Mouse (Mus musculus): ENCODE results near the gene Bfsp1. TPM values are rescaled to one million over a fixed set of nuclear protein-coding genes. Genes with fewer than 3 reads are reported as not detected.

Bfsp1 gene
- 2.8 and 3.5 TPM in 2 replicates for polyA plus RNA-seq (2015; fragmentation: Nextera tagmentation; extraction: Ambion mirVana)

DNA sequence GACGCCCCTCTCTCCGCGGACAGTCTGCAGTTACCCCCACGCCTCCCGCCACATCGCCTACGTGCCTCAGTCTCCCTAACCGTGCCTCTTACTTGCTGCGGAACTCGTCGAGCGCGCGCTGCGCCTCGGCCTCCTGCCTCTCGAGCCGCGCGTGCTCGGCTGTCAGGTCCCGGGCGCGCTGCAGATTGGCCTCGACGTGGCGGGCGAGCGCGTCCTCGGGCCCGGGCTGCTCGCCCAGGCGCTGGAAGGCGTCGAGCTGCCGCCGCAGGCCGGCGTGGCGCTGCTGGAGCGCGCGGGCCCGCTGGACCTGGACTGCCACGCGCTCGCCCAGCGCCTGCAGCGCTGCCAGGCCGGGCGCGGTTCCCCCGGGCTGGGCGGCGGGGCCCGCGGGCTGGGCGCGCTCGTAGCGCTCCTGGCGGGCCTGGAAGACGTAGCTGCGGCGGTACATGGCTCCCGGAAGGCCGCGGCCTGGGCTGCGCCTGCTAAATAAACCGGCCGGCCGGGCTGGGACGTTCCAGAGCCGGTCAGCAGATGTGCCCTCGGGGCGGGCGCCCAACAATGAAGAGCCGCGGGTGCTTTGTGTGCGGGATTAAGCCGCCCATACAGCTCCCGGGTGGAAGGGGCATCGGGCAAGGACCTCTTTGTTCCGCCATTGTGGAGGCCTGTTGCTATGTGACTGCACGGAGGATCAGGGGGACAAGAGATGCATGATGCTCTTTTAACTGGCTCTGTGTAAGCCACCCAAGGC, at the start of gene Bfsp1:
Gene Bfsp1 (minus strand): TSS at position 690 of the 748 bp plus-strand sequence.
- peak; percentile 48; the same call in 1 of the 2 replicates for ATAC-seq (ENCODE audit: insufficient number of reproducible peaks, insufficient read depth, low FRiP score, low TSS enrichment, low read depth)
- Histone ChIP-seq H3K4me1 (peaks cover 8% of the 10 kb centered on the region; the same call in 1 of the 2 replicates), H3K27ac (peak within 1 kb of the TSS; percentile 29; the same call in 1 of the 2 replicates), H3K27me3 (peaks cover 5% of the 10 kb centered on the region; the same call in 1 of the 2 replicates), H3K4me3 (peak within 1 kb of the TSS; percentile 48), H3K9ac (peak within 1 kb of the TSS; percentile 83), H3K4me2 (peak within 1 kb of the TSS; percentile 70), H3K9me3 (no peaks in the 10 kb centered on the region), H3K36me3 (no peaks in the 10 kb centered on the region)
- WGBS: 3% methylated on average over 80 of the region's 86 CpGs

DNA sequence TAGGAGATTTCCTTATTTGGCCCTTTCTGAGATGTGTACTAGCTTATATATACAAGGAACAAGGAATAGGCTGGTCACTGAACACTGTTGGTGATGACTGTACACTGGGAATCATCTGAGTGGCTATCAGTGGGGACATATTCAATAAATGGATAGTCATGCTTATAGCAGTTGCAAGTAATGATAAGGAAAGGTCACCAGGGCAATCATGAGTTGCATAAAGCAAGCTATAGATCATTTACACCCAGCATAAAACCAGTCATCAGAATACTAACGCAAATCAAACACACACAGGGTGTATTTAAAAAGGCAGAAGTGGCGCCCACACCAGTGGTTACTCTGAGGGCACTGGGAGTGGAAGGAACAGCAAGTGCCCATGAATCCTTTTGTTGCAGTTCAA, 49.2 kb upstream of the Bfsp1 start:
- ATAC-seq (ENCODE audit: insufficient number of reproducible peaks, insufficient read depth, low FRiP score, low TSS enrichment, low read depth): no peak
- Histone ChIP-seq H3K9ac (no peak overlapping the region), H3K4me1 (peaks cover 8% of the 10 kb centered on the region), H3K4me3 (no peak overlapping the region), H3K27ac (no peak overlapping the region), H3K9me3 (no peaks in the 10 kb centered on the region), H3K4me2 (no peak overlapping the region), H3K36me3 (no peaks in the 10 kb centered on the region), H3K27me3 (no peaks in the 10 kb centered on the region)
- WGBS: 86% methylated on average over 2 of the region's 2 CpGs

DNA sequence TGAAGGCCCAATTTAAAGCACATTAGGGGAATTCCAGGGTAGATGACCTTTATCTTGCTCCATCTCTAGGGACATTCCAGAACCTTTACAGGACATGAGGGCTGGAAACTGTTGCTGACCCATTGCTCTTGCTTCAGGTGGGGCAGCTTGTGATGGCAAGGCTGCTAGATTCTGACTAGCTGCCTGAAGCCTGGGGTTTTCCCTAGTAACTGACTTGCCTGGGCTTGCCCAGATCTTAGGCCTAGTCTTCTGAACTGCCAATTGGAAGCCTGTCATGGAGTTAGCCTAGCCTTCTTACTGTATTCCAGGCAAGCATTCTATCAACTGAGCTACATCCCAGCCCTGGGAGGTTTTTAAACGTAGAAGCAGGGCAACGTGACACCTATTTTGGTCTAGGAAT, 46.3 kb upstream of the Bfsp1 start:
- no peak overlapping the region for H3K4me3 ChIP-seq
- no peak overlapping the region for H3K9ac ChIP-seq
- no peaks in the 10 kb centered on the region for H3K27me3 ChIP-seq
- ATAC-seq (ENCODE audit: insufficient number of reproducible peaks, insufficient read depth, low FRiP score, low TSS enrichment, low read depth): no peak
- no peaks in the 10 kb centered on the region for H3K36me3 ChIP-seq
- no peak overlapping the region for H3K4me2 ChIP-seq
- no peak overlapping the region for H3K27ac ChIP-seq
- no peaks in the 10 kb centered on the region; the same call in 1 of the 2 replicates for H3K4me1 ChIP-seq
- no peaks in the 10 kb centered on the region for H3K9me3 ChIP-seq
- WGBS: 63% methylated on average over 2 of the region's 2 CpGs

DNA sequence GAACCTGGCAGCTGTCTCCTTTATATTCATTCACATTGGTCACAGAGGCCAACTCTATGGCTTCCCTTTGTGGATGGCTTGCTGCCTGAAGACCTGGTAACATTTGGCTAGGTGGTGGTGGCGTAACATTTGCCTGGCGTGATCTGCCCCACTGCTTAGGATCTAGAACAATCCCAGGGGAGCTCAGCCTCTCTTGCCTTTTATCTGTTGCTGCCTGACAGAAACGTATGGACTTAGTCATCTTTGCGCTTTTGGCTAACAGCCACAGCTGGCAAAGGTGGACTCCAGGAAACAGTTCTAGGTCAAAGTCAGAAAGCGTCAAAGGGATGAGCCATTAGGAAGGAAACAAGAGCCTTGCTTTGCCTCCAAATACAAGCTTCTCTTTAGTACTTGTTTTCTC, 41.9 kb upstream of the Bfsp1 start:
- no peaks in the 10 kb centered on the region for H3K4me1 ChIP-seq
- H3K27me3 ChIP-seq: no peaks in the 10 kb centered on the region
- H3K27ac ChIP-seq: no peak overlapping the region
- no peaks in the 10 kb centered on the region for H3K9me3 ChIP-seq
- 82% methylated on average over 5 of the region's 5 CpGs for WGBS
- no peak overlapping the region for H3K4me2 ChIP-seq
- H3K36me3 ChIP-seq: no peaks in the 10 kb centered on the region
- no peak for ATAC-seq (ENCODE audit: insufficient number of reproducible peaks, insufficient read depth, low FRiP score, low TSS enrichment, low read depth)
- H3K4me3 ChIP-seq: no peak overlapping the region
- H3K9ac ChIP-seq: no peak overlapping the region

DNA sequence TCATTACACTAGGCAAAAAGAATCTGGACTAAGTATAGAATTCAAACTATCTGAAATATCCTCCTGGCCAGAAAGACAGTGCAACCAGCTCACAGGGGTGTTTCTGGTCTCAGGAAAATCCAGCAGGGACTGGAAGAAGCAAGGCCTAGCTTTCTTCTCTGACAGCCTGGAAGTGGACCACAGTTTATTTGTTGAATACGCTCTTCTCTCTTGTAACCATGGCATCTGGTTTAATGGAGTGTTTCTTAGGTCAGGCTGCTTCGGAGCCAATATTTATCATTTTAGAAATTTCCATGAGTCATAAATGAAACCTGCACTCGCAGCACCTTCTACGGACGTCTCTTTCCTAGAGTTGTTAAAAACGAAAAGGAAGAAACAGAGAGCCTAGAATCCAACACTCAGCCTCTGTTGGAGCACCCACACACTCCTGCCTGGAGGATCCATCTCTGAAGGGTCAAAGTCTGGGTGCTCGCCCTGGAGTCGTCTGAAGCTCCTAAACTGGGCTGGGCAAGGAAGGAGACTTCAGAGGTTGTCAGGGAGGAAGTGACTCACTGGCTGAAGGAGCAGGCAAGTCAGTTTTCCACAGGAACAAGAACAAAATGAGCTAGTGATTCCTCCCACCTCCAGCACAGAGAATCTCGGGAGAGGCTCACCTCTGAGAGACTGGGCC, 40.5 kb upstream of the Bfsp1 start:
- H3K27me3 ChIP-seq: no peaks in the 10 kb centered on the region
- no peak for ATAC-seq (ENCODE audit: insufficient number of reproducible peaks, insufficient read depth, low FRiP score, low TSS enrichment, low read depth)
- H3K9me3 ChIP-seq: no peaks in the 10 kb centered on the region
- no peak overlapping the region for H3K27ac ChIP-seq
- H3K4me2 ChIP-seq: no peak overlapping the region
- no peaks in the 10 kb centered on the region for H3K36me3 ChIP-seq
- H3K4me1 ChIP-seq: no peaks in the 10 kb centered on the region
- WGBS: 74% methylated on average over 9 of the region's 9 CpGs
- no peak overlapping the region for H3K4me3 ChIP-seq
- no peak overlapping the region for H3K9ac ChIP-seq

DNA sequence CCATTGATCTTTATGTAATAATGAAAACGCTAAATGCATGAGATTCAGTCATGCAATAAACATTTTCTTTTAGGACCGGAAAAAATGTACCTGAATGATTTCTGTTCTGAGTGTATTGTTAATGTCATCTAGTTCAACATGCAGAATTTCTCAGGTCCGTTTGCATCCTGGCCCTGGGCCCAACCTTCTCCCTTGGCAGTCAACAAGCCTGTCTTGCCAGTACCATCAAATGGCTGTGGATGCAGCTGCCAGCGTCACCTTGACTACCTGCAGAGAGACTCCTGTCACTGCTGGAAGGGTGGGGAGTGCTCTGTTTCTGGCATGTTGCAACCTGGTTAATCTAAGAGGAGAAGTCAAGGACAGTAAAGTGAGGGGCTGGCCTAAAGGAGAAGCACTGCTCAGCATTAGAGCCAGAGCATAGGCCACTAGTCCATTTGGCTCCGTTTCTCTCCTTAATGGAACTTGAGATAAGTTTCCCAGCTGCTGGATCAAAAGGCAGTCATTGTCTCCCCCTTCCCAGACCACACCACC, 37.9 kb upstream of the Bfsp1 start:
- no peak for ATAC-seq (ENCODE audit: insufficient number of reproducible peaks, insufficient read depth, low FRiP score, low TSS enrichment, low read depth)
- H3K27me3 ChIP-seq: no peaks in the 10 kb centered on the region
- H3K4me1 ChIP-seq: no peaks in the 10 kb centered on the region
- H3K9me3 ChIP-seq: no peaks in the 10 kb centered on the region
- no peak overlapping the region for H3K9ac ChIP-seq
- no peaks in the 10 kb centered on the region for H3K36me3 ChIP-seq
- no peak overlapping the region for H3K4me3 ChIP-seq
- 73% methylated on average over 5 of the region's 5 CpGs for WGBS
- no peak overlapping the region for H3K27ac ChIP-seq
- H3K4me2 ChIP-seq: no peak overlapping the region

DNA sequence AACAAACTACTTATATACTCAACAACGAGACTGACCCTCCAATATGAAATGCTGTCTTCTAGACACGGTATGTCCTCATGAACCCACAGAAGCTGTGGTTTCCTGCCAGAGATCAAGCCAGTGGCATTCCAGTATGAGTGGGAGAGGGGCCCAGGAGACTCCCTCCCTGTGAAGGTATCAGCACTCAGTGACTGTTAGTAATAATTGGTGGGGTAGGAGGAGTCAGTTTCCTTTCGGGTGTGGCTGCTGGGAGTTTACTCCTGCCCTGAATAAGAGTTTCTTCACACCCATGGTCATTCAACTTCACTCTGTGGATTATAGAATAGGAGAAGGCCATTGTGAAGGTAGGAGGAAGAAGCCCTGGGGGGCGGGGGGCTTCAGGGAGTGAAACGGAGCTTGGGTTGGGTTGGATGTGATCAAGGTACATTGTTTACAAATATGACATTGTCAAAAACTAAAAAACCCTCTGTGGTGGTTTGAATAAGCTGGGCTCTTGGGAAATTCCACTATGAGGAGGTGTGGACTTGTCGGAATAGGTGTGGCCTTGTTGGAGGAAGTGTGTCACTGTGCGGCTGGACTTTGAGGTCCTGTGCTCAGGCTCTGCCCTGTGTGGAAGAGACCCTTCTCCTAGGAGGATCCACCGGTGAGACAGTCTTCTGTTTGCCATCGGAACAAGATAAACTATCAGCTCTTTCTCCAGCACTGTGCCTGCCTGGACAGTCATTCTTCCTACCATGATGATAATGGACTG, 36.7 kb upstream of the Bfsp1 start:
- Histone ChIP-seq H3K36me3 (no peaks in the 10 kb centered on the region), H3K4me1 (no peaks in the 10 kb centered on the region), H3K9me3 (no peaks in the 10 kb centered on the region), H3K27ac (no peak overlapping the region), H3K9ac (no peak overlapping the region), H3K4me2 (no peak overlapping the region), H3K4me3 (no peak overlapping the region), H3K27me3 (no peaks in the 10 kb centered on the region)
- WGBS: 90% methylated on average over 9 of the region's 9 CpGs
- 0 out of 2 replicates have a peak, but pooled peaks have one; percentile 52 for ATAC-seq (ENCODE audit: insufficient number of reproducible peaks, insufficient read depth, low FRiP score, low TSS enrichment, low read depth)

DNA sequence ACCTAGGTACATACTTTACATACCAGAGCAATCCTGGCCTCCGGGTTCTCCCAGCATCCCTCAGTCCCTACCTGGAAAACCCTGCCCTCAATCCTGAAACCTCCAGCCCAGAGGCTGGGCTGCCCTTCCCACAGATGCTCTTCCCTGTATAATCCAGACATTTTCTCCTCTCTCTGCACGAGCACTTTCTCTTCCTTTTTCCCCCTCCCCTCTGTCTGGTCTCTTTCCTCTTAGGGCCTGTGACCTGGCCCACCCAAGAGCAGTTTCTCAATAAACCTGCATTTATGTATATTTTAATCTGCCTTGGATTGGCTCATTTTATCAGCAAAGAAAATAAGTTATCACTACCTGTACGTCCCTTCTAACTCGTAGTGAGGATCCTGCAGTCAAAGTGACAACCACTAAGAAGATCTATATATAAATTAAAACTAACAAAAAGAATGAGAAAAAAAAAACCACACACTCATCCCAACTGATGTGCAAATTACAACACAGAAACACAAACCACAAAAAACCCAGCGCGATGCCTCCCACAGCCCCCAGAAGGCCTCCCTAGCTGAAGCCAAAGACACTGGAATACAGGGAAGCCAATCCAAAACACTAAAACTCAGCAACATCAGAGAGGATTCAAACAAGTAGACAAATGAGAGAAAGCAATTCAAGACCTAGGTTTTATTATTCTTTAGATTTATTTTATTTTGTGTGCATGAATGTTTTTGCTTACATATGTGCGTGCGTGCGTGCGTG, 28.5 kb upstream of the Bfsp1 start:
- Histone ChIP-seq H3K4me2 (no peak overlapping the region), H3K36me3 (no peaks in the 10 kb centered on the region), H3K9me3 (no peaks in the 10 kb centered on the region), H3K27ac (no peak overlapping the region), H3K9ac (no peak overlapping the region), H3K4me1 (peaks cover 6% of the 10 kb centered on the region; the same call in 1 of the 2 replicates), H3K4me3 (no peak overlapping the region), H3K27me3 (no peaks in the 10 kb centered on the region)
- 80% methylated on average over 10 of the region's 10 CpGs for WGBS
- no peak for ATAC-seq (ENCODE audit: insufficient number of reproducible peaks, insufficient read depth, low FRiP score, low TSS enrichment, low read depth)

DNA sequence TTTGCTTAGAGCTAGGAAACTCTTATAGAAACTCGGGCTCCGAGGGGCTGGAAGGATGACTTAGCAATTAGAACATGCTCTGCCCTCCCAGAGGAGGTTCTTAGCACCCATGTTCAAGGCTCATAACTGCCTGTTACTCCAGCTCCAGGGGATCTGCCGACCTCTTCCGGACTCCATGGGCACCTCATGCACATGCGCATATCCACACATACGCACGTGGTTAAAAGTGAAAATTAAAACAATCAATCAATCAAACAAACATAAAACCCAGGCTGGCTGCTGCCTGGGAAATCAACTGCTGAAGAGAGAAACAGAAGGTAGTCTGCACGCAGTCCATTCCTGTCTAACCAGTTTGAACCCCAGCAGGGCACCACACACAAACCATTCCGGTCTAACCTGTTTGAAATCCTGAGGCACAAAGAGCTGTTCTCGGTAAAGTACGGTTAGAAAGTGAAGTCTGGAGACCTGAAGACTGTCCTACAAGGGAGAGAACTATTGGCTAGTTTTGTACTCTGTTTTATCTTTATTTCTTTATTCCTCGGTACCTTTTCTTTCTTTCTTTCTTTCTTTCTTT, 27.0 kb upstream of the Bfsp1 start:
- no peaks in the 10 kb centered on the region for H3K9me3 ChIP-seq
- no peak overlapping the region for H3K9ac ChIP-seq
- H3K4me3 ChIP-seq: no peak overlapping the region
- H3K36me3 ChIP-seq: no peaks in the 10 kb centered on the region
- H3K27me3 ChIP-seq: no peaks in the 10 kb centered on the region
- WGBS: 52% methylated on average over 12 of the region's 12 CpGs
- peak; percentile 67; the same call in 1 of the 2 replicates for ATAC-seq (ENCODE audit: insufficient number of reproducible peaks, insufficient read depth, low FRiP score, low TSS enrichment, low read depth)
- H3K4me1 ChIP-seq: peaks cover 6% of the 10 kb centered on the region; the same call in 1 of the 2 replicates
- H3K4me2 ChIP-seq: peak overlapping the region; percentile 22; the same call in 1 of the 2 replicates
- H3K27ac ChIP-seq: peak overlapping the region; percentile 76; the same call in 1 of the 2 replicates

DNA sequence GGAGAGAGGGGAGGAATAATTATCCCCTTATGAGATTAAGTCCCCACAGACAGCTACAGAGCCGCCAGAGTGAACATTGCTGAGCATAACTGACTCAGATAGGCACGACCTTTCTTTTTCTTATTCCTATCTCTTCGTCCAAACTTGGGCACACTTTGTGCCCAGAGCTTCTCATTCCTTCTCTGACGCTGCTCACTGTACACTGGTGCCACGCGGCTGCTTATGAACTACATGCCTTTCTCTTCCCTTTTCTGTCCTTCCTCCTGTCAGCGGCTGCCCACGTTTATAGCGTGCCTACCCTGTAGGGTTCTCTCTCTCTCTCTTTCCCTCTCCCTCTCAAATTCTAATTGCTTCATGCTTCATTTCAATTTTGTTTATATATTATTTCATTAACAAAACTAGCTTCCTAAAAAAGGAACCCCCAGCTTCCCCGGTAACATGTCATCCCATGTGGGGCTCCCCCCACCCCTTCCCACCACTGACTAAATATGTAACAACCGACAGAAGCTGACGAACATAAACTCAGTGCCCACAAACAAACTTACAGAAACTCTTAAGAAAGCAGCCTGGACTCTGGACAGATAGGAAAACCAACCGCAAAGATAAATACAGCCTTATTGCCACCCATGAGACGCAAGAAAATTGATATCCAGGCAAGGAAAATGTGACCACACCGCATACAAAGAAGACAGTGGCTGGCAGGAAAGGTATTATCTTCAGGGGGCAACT, 26.3 kb upstream of the Bfsp1 start:
- Histone ChIP-seq H3K4me2 (peak overlapping the region; percentile 22), H3K27ac (peak overlapping the region; percentile 76; the same call in 1 of the 2 replicates), H3K4me1 (peaks cover 6% of the 10 kb centered on the region; the same call in 1 of the 2 replicates), H3K9me3 (no peaks in the 10 kb centered on the region), H3K27me3 (no peaks in the 10 kb centered on the region), H3K9ac (no peak overlapping the region), H3K4me3 (no peak overlapping the region), H3K36me3 (no peaks in the 10 kb centered on the region)
- WGBS: 68% methylated on average over 15 of the region's 15 CpGs
- no peak for ATAC-seq (ENCODE audit: insufficient number of reproducible peaks, insufficient read depth, low FRiP score, low TSS enrichment, low read depth)
